Mouse (Mus musculus) ovary, postnatal 14 days (tissue): ENCODE measurements around the gene Crtac1.

Experiments
- DNase-seq: peaks from one replicate; pipeline ENCODE4 v3.0.0; 2022; ENCODE audit warnings: low spot score

The Crtac1 gene

GRCm38 (mm10) chr19:42279611-42280010 is 152.0 kb downstream of the Crtac1 start:
- no peak for DNase-seq

- DNase-seq, result no peak
Observed at GRCm38 (mm10) chr19:42278461-42278860, 153.1 kb downstream of the Crtac1 start.

- DNase-seq, result no peak
Observed at GRCm38 (mm10) chr19:42277288-42277687, 154.3 kb downstream of the Crtac1 start.

- peak; percentile 81 for DNase-seq
Observed at GRCm38 (mm10) chr19:42272003-42272963, 159.3 kb downstream of the Crtac1 start.

DNA sequence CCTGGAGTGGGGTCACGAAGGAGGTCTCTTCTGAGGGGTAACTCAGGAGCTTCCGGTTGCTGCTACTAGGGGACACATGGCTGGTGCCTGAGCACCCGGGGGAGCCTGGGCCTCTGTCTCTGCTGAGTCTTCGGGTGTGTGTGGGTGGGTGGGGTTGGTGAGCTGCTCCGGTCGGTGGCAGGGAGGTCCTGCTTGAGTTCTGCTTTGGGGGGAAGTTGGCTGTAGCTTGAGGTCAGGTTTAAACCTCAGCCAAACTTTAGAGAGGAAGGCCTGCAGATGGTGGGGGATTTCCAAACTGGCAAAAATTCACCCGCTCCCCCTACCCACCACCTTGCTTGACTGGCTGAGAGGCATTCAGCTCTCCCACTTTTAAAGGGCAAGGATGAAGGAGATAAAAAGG is 160.4 kb downstream of the Crtac1 start:
- no peak for DNase-seq

DNA sequence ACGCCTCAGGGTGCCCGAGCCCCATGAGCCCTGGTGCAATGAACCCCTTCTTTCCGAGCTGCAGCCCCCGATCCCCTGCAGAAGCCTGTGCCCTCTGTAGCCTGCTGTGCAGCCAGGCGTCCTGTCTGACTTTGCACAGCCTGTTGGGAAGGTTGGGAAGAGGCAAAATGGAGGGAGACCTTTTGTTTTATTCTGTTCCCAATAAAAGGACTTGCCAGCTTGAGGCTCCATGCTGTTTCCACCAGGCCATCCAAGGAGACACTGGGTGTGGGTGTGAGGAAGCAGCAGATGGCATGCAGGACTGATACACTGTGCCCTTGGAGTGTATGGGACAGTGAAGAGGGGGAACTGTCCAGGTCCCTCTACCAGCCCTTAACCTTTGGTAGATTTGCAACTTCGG is 161.5 kb downstream of the Crtac1 start:
- DNase-seq, result no peak

DNA sequence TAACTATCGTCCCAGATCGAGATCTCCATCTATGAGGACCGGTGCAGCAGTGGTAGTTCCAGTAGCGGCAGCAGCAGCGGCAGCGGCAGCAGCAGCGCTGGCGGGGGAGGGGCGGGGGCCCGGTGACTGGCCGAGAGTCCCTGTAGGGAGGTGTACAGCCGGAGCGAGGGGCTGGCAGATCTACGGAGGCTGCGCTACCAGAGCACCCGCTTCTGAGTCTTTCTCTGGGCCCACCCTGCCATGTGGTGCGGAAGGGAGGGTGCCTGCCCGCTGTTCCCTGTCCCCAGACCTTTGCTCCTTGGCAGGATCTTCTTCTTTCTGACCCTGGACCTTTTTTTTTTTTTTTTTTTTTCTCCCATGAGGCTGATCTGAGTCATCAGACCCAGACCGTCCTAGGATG is 163.2 kb downstream of the Crtac1 start:
- no peak for DNase-seq

DNA sequence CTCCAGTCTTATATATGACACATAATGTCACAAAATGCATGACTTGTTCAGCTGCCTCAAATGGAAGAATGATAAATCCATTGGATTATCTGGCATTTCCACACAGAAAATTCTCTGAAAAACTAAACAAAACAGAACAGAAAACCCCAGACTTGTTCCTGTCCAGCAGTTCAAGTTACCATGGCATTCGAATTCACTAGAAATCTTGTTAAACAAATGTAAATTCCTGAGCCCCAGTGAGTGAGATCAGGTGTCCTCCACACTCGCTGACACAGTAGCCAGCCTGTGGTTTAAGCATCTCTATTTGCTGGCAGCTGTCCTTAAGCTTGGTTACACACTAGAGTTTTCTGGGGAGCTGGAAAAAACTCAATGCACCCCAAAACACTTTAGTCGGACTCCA is 168.1 kb downstream of the Crtac1 start:
- DNase-seq, result no peak

GRCm38 (mm10) chr19:42260486-42260885 is 171.1 kb downstream of the Crtac1 start:
- DNase-seq, result no peak

- DNase-seq, result no peak
Observed at GRCm38 (mm10) chr19:42258596-42258995, 173.0 kb downstream of the Crtac1 start.

DNA sequence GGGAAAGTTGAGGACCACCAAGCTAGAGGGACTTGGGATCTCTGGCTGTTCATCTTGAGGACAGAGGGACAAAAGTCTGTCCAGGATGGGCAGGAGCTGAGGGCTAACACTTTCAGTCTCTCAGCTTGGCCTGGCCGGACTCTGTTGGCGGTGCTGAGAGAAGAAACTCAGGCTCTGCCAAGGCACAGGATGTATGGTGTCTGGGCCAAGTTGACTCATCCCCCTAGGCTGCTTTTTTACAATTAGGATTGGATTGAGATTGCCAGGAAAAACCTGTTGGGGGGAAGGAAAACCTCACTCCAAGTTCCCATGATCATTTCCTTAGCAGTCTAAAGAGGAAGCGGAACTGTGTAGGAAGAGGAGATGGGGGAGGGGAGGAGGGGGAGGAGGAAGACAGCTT is 173.6 kb downstream of the Crtac1 start:
- DNase-seq, result no peak

- DNase-seq, result no peak
Observed at GRCm38 (mm10) chr19:42257241-42257635, 174.3 kb downstream of the Crtac1 start.

- no peak for DNase-seq
Observed at GRCm38 (mm10) chr19:42256611-42257240, 174.9 kb downstream of the Crtac1 start.

DNA sequence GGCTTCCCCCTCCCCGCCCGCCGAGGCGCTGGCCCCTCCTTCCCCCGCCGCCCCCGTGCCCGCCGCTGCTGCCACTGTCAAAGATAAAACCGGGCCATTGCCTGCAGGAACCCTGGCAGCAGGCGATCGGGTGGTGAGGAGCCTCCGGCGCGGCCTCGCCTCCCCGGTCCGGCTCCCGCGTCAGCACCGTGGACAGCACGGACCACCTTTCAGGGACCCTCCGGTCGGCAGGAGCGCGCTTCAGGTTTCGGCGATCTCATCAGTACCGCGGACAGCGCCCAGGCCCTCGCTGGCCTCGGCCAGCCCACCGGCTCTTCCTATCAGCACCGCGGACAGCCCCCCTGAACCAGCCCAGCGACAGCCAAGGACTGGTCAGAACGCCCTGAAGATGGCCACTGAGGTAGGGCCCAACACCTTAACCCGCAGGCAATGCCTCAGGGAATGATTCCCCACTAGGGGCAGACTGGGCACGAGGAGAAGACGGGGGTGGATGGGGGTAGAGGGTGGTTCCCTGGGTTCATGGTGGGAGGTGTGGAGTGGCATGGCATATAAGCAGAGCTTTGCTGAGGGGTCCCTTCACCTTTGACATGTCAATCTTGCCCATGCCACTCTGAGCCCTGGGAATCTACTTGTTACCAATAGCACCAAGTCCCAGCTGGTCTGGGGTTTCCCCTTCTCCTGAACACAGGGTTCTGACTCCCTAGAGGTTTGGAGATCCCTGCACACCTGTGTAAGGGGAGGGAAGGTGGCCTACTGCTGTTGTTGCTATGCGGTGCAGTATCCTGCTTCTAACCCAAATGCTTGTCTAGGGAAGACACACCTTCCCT is 175.6 kb downstream of the Crtac1 start:
- DNase-seq, result peak; percentile 88

DNA sequence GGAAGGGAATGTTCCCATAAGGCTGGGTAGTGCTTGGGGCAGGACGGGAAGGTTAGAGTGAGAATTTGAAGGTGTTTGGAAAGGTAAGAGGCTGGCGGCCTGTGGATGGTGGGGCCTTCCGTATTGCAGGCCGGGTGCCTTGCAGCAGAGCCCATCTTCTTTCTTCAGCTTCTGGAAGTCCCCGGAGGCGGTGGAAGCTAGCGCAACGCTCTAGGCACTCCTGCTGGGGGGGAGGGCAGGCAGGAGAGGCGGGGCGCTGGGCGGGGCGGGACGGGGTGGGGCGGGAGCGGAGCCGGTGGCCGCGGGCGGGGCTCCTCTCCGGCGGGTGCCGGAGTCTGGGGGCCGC is 176.2 kb downstream of the Crtac1 start:
- DNase-seq, result no peak

DNA sequence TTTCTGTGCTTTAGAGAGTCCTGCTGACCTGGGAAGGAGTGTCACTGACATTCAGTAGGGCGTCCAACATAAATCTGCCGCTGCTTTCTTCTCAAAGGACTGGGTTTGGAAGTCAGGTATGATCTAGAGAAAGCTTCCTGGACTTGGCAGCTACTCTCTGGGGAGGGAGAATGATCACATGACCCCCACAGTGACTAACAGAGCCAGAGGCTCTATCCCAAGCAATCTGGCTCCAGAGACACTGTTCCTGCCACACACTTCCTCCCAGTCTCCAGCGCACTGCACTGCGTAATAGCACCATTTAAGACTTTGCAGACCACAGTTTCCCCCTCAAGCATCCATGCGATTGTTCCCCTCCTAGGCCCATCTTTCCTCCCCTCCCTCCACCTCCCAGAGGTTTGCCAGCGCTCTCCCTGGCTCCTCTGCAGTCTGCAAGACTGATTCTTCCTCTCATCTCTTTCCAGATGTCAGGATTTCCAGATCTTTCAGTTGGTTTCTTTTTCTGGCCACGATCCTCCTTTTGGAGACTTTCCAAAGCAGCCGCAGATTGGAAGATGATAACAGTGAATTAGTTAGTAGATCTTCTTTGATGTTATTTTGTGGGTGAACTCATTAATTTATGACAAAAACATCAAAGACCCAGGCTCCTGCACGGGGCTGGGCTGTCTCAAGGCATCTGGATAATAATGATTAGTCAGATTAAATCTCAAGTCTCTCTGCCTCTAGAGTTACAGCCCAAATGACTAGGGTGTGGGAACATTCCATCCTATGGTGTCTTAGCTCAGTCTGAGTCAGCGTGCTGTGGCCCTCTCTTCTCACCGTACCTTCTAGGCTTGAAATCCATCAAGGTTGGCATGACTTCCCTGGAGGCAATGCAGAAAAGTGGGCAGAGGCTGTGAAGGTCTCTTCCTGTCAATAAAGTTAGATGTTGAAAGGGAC is 181.3 kb downstream of the Crtac1 start:
- DNase-seq, result no peak

- DNase-seq, result no peak
Observed at GRCm38 (mm10) chr19:42247519-42247918, 184.1 kb downstream of the Crtac1 start, which contains the start of gene Golga7b. Gene Golga7b (plus strand): TSS chr19:42247574.

DNA sequence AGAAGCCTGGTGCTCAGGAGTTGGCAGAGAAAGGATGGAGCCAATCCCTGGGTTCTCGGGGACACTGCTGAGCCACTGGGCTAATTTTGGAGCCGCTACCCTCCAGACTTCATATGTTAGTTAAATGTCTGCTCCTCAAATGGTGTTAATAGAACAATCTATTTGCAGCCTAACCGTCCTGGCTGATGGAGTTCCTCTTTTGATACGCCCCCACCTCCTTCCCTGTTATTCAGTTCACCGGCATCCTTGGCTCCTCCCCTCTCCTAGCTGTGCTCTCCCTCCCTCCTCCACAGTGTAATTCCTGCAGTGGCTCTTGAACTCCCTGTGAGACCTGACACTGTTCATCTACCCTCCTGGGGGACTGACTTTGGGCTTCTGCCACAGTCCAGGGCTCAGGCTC is 185.0 kb downstream of the Crtac1 start:
- no peak for DNase-seq

DNA sequence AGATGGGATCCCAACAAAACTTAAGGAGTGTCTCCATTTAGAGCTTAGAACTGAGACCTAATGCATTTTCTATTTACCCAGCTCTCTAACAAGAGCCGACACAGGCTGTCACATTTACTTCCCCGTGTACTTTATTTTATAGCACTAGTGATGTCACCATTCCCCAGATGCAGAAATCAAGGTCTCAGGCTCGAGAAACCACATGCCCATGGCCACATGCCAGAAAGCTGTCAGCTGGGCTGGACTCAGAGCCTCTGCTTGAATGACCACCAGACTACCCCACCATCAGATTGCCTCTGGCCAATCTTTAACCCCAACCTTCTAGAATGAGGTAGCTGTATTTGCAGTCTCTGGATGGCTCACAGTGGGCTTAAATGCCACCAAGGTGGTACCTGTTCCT is 188.2 kb downstream of the Crtac1 start:
- no peak for DNase-seq

GRCm38 (mm10) chr19:42240881-42241280 is 190.7 kb downstream of the Crtac1 start:
- DNase-seq, result no peak

DNA sequence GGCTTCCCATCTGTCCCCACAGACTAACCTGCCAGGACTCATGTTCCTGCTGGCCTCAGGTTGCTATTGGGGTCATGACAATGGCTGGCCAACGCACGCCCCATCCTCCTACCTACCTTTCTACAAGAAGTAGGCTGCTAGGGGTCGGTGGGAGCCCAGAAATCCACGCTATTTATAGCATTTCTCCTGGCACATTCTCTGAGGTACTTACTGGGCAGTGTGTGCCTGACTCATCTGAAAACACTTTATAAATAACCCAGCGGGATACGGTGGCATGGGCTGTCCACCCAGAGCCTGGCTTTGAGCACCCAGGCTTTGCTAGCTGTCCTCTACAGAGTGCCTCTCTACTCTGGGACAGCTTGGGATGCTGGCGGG is 193.3 kb downstream of the Crtac1 start:
- no peak for DNase-seq
